Mouse (Mus musculus) lung, postnatal 14 days (tissue): ENCODE measurements around the gene Peli2.
A peak's percentile ranks its signal among the peaks of the same experiment; 100 is the strongest.
"Not testable (repeated sequence)": the region's sequence is repeated elsewhere in the genome, so short reads cannot be mapped to it uniquely, and the experiment has no call there.

Experiments used
- DNase-seq: peaks from one replicate; pipeline ENCODE4 v3.0.0; 2021

Gene Peli2

GRCm38 (mm10) chr14:48120752-48121528, at the start of gene Peli2:
Gene Peli2 (plus strand): TSS chr14:48120823.
- DNase-seq: peak; percentile 74

GRCm38 (mm10) chr14:48072104-48072503, 48.5 kb upstream of the Peli2 start:
- no peak for DNase-seq

GRCm38 (mm10) chr14:48073247-48074161, 47.1 kb upstream of the Peli2 start:
- DNase-seq: peak; percentile 46

GRCm38 (mm10) chr14:48079574-48079973, 41.0 kb upstream of the Peli2 start:
- not testable (repeated sequence) for DNase-seq

- DNase-seq: no peak
Observed at GRCm38 (mm10) chr14:48083836-48084812, 36.5 kb upstream of the Peli2 start.

- DNase-seq: peak; percentile 11
Observed at GRCm38 (mm10) chr14:48086682-48087297, 33.8 kb upstream of the Peli2 start.

GRCm38 (mm10) chr14:48087298-48087830, 33.3 kb upstream of the Peli2 start:
- DNase-seq: no peak

GRCm38 (mm10) chr14:48090465-48090864, 30.2 kb upstream of the Peli2 start:
- no peak for DNase-seq

- DNase-seq: no peak
Observed at GRCm38 (mm10) chr14:48091160-48091559, 29.5 kb upstream of the Peli2 start.

GRCm38 (mm10) chr14:48098253-48098652, 22.4 kb upstream of the Peli2 start:
- DNase-seq: no peak

GRCm38 (mm10) chr14:48099354-48099753, 21.3 kb upstream of the Peli2 start:
- DNase-seq: no peak

GRCm38 (mm10) chr14:48106453-48106852, 14.2 kb upstream of the Peli2 start:
- DNase-seq: no peak

- DNase-seq: no peak
Observed at GRCm38 (mm10) chr14:48117986-48118385, 2.6 kb upstream of the Peli2 start.

- no peak for DNase-seq
Observed at GRCm38 (mm10) chr14:48119012-48119647, 1.5 kb upstream of the Peli2 start.

GRCm38 (mm10) chr14:48119648-48120270, 864 bp upstream of the Peli2 start:
- no peak for DNase-seq

GRCm38 (mm10) chr14:48120443-48120751, 226 bp upstream of the Peli2 start:
- DNase-seq: no peak

- DNase-seq: no peak
Observed at GRCm38 (mm10) chr14:48121529-48122517, 1.2 kb downstream of the Peli2 start.

GRCm38 (mm10) chr14:48124011-48124410, 3.4 kb downstream of the Peli2 start:
- no peak for DNase-seq

GRCm38 (mm10) chr14:48124816-48125215, 4.2 kb downstream of the Peli2 start:
- DNase-seq: no peak

GRCm38 (mm10) chr14:48125971-48126370, 5.3 kb downstream of the Peli2 start:
- DNase-seq: no peak
